Mouse (Mus musculus) c-Kit-positive CD71-negative TER-119-negative erythroid progenitor cells, embryonic 14.5 days (primary cell): ENCODE results near the gene Celf2.

ENCODE experiments used
- DNase-seq: peaks from one replicate; pipeline ENCODE4 v3.0.0-alpha.2; 2013; ENCODE audit warnings: low read depth

The Celf2 gene

GRCm38 (mm10) chr2:6545127-6545931 lies 964.0 kb downstream of the Celf2 start:
- no peak for DNase-seq

DNA sequence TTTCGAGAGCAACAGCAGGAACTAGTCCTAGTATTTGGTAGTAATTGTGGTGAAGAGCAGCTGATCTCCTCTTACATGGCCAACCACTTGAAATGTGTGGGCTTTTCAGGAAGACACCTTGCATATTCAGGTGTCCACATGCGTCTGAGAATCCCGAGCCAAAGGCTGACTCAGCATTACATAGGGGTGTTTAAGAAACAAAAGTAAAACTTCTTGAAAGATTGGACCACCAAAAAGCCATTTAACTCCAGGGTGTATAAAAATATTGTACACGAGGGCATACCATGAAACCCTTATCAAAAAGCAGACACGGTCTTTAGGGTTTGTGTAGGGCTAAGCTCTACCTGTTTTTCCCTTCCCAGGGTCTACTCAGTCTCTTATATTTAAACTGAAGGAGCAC lies 965.7 kb downstream of the Celf2 start:
- DNase-seq, result no peak

DNA sequence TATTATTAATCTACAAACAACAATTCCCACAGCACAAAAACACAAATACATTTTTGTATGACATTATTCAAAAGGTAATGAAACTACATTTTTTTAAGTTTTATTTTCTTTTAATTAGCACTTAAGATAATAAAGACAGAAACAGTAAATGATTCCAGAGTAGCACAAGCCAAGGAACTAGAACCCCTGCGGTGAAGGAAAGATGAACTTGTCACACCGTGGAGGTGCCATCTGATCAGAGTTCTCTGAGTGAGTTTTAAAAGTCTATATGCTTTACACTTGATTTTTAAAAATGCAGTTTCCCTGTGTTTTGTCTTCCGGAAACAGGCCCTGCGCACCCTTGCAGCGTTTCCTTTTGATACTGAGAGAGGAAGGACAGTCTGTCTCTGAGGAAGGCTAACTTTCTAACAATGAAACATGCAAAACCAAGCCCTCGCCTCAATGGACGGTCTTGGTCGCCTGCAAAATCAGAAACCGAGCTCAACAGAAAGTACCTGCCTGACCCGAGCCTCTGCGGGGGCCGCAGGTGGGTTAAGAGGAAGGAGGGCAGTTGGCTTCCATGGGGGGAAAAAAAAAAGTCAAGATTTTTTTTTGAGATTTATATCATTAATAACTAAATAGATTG lies 966.7 kb downstream of the Celf2 start:
- DNase-seq, result no peak

DNA sequence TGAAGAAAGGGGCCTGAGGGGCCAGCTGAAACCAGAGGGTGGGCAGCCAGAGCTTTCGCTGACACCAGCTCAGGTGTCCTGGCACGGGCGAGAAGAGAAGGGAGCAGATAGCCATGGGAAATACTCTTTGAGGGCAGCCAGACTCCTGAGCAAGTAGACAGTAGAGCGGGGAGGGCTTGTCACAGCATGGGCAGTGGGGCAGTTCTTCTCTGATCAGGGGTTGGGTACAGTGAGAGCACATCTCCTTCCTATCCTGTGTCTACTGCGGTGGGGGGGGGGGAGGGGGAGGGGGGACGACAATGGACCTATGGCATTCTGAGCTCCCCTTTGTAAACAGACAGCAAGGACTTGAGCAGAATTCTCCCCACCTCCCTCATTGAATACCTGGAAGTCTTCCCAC lies 968.5 kb downstream of the Celf2 start:
- DNase-seq, result no peak

DNA sequence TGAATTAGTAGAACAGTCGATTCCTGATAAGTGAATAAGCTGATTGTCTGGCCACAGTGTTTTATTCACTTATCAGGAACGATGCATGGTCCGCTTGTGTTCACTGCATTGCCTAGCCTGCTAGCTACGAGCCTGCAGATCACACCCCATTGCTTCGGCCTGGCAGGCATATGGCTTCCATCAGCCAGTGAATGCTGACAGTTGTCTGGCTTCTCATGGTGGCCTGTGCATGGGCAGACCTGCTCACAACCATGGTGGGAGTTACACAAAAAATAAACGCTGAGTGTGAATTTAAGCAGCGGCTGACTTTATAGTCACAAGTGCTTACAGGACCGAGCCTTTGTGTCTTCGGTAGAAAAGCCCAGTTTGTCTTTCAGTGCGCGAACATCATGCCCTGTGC lies 969.3 kb downstream of the Celf2 start:
- no peak for DNase-seq

DNA sequence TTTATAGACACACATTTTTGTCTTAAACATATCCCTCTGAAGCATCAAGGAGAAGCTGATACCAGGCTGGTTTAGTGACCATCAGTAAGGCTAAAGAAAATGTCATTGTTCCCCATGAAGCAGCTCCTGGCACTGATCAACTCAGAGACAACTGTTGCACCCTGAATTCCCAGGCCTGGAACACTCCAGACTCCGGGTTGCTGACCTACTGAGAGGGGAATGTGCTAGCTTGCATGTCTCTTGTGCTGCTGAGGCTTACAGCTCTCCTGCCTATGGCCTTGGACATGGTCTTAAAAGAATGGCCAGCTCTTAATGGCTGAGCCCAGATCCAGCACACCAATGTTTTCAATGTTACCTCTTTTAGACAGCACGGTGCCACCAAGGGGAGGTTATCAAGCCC lies 970.9 kb downstream of the Celf2 start:
- no peak for DNase-seq

DNA sequence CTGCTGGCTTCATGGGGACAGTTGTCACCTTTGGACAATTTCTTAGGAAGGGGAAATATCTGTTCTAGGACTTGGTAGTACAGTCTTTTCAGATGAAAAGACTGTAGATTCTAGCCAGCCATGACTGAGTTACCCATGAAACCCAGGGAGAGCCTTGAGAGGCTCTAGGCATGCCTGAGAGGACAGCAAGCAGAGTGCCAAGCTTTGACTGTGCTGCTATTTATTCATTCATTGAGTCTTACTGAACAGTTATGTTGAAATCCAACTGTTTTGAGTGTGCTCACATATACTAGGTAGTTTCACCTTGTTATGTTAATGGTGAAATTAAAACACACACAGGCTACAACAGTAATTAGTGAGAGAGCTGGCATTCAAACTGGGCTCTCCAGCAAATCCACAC lies 971.3 kb downstream of the Celf2 start:
- DNase-seq, result no peak

- DNase-seq, result no peak
Observed at GRCm38 (mm10) chr2:6537326-6537725, 972.0 kb downstream of the Celf2 start.

- no peak for DNase-seq
Observed at GRCm38 (mm10) chr2:6536372-6536771, 973.0 kb downstream of the Celf2 start.

DNA sequence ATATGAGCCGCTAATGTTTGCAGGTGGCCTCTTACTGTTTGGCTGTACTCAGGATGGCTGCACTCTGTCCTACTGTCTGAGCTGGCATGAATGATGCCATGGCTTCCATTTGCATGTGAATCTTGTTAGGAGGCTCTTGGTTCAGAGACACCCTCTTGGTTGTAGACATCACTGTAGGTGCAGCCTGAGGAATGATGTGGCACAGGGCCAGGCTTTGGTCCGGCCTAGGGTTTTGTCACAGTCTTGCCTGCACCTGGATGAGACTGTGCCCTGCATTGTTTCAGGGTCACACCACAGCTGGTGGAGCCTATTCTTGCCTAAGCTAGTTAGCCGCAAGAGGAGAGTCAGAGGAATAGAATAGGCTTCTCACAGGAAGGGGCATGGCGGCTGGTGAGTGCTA lies 977.0 kb downstream of the Celf2 start:
- DNase-seq, result no peak

DNA sequence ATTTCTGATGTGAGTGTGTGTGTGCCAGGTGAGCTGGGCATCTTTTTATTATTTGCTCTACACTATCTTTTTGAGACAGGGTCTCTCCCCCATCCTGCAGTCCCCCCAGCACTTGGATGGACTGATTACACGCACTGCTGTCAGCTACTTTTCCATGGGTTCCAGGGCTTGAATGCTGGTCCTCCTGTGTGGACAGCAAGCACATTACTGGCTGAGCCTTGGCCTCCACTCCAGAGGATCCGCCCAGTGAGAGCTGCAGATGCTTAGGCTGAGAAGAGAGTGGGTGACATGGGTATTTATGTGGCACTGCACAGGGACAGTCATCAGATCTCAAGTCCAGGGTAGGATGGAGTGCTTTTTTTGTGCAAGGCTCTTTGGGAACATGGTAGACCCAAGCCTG lies 981.3 kb downstream of the Celf2 start:
- DNase-seq, result no peak

DNA sequence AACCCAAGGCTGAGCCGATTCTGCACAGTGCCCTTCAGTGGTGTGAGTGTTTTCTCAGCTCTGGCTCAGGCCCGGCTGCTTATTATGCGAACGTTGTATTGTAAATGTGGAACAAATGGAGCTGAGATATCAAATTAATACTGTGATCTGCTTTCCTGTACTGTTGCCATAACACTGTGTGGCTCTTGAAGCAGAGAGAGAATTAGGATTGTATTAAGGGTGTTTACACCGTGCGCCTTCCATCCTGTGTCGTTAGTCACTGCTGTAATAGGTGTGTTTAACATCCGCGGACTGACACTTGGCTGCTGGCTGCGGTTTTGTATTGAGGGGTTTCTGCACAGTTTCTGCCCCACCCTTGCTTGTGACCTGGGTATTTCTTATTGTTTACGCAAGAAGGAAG lies 982.5 kb downstream of the Celf2 start:
- no peak for DNase-seq

DNA sequence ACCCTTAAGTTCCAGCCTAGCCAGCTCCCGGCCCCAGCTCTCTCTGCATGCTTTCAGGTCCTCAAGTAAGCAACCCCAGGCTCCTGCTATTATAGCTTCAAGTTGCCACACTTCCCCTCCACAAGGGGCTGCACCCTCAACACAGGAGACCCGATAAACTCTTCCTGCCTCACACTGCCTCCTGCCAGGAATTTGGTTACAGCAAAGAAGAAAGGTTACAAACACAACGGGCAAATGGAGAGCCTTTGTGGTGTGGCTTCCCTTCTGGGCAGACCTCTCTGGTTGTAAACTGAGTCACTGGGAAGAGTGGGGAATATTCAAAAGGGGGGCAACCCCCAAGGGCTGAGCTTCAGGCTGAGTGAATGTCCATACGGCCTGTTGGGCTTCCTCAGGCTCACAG lies 983.1 kb downstream of the Celf2 start:
- no peak for DNase-seq

GRCm38 (mm10) chr2:6523924-6524300 lies 985.5 kb downstream of the Celf2 start:
- DNase-seq, result no peak

DNA sequence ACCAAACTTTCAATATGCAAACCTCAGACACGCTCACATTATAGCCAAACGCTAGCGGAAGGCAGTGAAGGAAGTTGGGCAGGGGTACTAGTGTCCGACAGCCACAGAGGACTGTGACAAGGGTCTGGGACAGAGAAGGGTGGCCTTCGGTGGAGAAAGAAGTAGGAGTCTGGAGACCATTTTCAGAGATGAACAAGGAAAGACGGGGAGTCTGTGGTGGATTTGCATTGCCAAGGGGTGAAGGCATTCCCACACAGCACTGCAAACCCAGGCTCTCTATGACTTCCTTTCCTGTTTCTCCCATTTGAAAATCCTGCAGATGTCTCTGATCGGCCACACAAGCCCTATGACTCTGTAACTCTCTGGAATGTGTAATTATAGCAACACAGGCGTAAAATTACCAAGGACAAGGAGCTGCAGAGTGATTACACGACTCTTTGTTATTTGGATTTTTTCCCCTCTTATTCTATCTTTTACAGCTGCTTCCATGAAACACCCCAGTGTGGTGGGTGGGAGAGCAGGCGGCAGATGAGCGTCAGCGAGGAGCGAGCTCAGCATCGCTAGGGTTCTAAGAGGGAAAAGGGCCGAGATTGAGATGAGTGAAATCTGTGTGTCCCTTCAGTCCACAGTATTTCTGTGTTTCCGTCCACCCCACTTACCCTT lies 986.0 kb downstream of the Celf2 start:
- no peak for DNase-seq

- DNase-seq, result no peak
Observed at GRCm38 (mm10) chr2:6522411-6522810, 987.0 kb downstream of the Celf2 start.

- DNase-seq, result no peak
Observed at GRCm38 (mm10) chr2:6513176-6513575, 996.2 kb downstream of the Celf2 start.

DNA sequence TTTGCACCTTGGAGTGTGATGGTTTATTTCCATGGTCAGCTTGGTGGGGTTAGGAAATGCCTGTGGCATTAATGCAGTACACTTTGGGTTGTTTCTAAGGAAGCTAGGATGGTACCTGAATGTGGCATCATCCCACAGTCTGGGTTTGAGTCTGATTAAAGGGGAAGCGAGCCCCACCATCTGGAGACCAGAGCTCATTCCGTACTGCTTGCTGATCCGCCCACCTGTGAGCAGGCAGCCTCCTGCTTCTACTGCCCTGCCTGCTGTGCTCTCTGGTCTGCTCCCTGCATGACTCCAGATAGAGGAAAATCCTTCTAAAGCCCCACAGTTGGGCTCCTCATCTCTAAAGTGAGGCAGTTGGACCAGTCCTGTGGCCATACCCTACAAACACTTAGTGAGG lies 1002.3 kb downstream of the Celf2 start:
- no peak for DNase-seq

DNA sequence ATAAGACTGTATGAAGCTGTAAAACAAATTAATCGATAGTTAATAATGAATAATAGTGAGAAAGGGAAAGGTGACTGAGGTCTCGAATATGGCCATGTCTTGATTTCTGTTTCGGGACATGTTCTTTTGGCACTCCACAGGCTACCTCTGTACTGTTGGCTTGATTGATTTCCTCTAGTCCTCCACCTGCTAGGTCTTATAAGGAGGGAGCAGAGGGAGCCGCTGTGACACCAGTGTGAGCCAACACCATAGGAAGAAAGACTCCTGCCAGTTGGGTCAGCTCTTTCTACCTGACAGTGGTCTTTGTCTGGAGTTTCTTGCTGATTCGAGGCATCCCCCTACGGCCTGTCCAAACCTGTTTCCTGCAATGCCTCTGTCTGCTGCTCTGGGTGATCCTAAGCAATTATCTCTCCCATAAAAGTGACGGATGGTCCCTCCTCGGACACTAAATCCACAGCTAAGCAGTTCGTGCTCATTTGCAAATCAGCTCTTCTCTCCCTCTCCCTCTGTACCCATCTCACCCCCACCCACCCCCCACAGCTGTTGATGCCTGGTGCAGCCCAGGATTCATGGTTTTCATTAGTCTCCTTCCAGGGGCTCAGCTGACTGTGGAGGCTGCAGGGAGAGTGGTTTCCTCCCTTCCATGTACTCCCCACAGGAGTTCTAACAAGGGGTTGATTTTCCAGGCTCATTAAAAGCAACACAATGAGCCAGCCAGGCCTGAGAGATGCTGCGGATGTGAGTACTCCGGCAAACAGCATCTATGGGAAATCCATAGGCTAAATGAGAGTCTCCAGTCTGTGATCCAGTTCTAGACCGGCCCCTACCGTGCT lies 1003.2 kb downstream of the Celf2 start:
- no peak for DNase-seq

GRCm38 (mm10) chr2:6505531-6505930 lies 1003.8 kb downstream of the Celf2 start:
- DNase-seq, result no peak

DNA sequence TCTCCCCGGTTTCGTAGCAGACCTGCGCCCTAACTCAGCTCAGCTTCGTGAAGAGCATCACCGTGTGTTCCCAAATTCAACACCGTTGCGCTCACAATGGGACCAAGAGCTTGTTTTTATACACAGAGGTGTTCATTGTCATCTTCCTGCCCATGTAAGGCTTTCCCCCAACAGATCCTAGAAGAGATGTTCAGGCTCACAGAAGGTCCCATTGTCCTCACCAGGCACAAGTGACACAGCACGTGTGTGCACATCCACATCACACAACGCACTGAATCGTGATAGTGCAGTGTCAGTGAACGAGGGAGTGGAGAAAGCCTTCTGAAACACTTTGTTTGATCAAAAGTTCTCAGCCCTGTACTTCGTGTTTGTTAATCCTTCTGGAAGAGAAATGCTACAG lies 1011.3 kb downstream of the Celf2 start:
- no peak for DNase-seq

GRCm38 (mm10) chr2:6497636-6498035 lies 1011.7 kb downstream of the Celf2 start:
- DNase-seq, result no peak

DNA sequence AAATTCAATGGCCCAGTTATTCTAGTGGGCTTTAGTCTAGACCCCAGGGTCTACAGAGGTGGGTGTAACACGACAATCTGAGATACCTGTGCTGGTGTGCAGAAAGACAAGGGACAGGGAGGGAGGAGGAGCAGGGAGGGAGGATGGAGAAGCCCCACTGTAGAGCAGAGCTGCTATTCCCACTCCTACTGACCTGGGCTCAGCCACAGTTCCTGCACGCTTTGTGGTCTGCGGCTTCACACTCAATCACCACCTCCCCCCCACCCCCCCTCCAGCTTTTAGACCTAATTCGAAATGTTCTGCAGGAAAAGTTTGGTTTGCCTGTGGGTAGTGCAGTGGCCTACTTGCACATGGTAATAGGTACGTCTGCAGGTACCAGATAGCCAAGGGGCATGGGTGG lies 1015.5 kb downstream of the Celf2 start:
- no peak for DNase-seq
